Mouse (Mus musculus): ENCODE measurements around the gene Oas1d. TPM values are rescaled to one million over a fixed set of nuclear protein-coding genes. Genes with fewer than 3 reads are reported as not detected.
"Not testable (repeated sequence)": the region's sequence is repeated elsewhere in the genome, so short reads cannot be mapped to it uniquely, and the experiment has no call there.

Oas1d gene
- polyA plus RNA-seq, 1 experiment from 2014 or later, result not detected

- H3K27me3 ChIP-seq (ENCODE audit: control insufficient read depth, insufficient read depth, low read length); ATAC-seq (replicated peaks; ENCODE audit: insufficient number of reproducible peaks, low FRiP score, low TSS enrichment, low read depth); H3K36me3 ChIP-seq (replicated peaks; ENCODE audit: control insufficient read depth, insufficient read depth, low read depth, low read length); H3K4me2 ChIP-seq (ENCODE audit: low read depth, low read length); H3K27ac ChIP-seq (replicated peaks; ENCODE audit: low read depth, low read length); H3K4me1 ChIP-seq (ENCODE audit: control insufficient read depth, insufficient read depth, low read length); H3K9me3 ChIP-seq (replicated peaks; ENCODE audit: control insufficient read depth, low read length); H3K4me3 ChIP-seq (ENCODE audit: low read depth, low read length); H3K9ac ChIP-seq (replicated peaks; ENCODE audit: low read length): not testable (repeated sequence)
- WGBS, result 44% methylated on average over 8 of the region's 12 CpGs
- peak; percentile 30 for DNase-seq (ENCODE audit: low spot score)
These were observed 7.3 kb upstream of the Oas1d start, which contains the start of gene Oas1a for GRCm38 (mm10) chr5:120906791-120907733. TSS of gene Oas1a (minus strand) at chr5:120907521.

- WGBS, result 51% methylated on average over 7 of the region's 7 CpGs
- H3K9ac ChIP-seq (replicated peaks; ENCODE audit: low read length), result no peak overlapping the region
- no peak overlapping the region for H3K27ac ChIP-seq (replicated peaks; ENCODE audit: low read depth, low read length)
- H3K27me3 ChIP-seq (ENCODE audit: control insufficient read depth, insufficient read depth, low read length), result no peaks in the 10 kb centered on the region
- H3K4me2 ChIP-seq (ENCODE audit: low read depth, low read length), result no peak overlapping the region
- H3K4me1 ChIP-seq (ENCODE audit: control insufficient read depth, insufficient read depth, low read length), result no peaks in the 10 kb centered on the region
- H3K36me3 ChIP-seq (replicated peaks; ENCODE audit: control insufficient read depth, insufficient read depth, low read depth, low read length), result no peaks in the 10 kb centered on the region
- no peaks in the 10 kb centered on the region for H3K9me3 ChIP-seq (replicated peaks; ENCODE audit: control insufficient read depth, low read length)
- no peak for DNase-seq (ENCODE audit: low spot score)
- ATAC-seq (replicated peaks; ENCODE audit: insufficient number of reproducible peaks, low FRiP score, low TSS enrichment, low read depth), result no peak
- H3K4me3 ChIP-seq (ENCODE audit: low read depth, low read length), result no peak overlapping the region
These were observed 6.0 kb upstream of the Oas1d start for GRCm38 (mm10) chr5:120908196-120908920.

- DNase-seq (ENCODE audit: low spot score); H3K4me1 ChIP-seq (ENCODE audit: control insufficient read depth, insufficient read depth, low read length): not testable (repeated sequence)
- 70% methylated on average over 2 of the region's 2 CpGs for WGBS
These were observed 5.0 kb downstream of the Oas1d start for GRCm38 (mm10) chr5:120919156-120919935.

GRCm38 (mm10) chr5:120920296-120920695 is 6.0 kb downstream of the Oas1d start:
- no peak overlapping the region for H3K9ac ChIP-seq (replicated peaks; ENCODE audit: low read length)
- H3K9me3 ChIP-seq (replicated peaks; ENCODE audit: control insufficient read depth, low read length), result no peaks in the 10 kb centered on the region
- WGBS, result 79% methylated on average over 3 of the region's 3 CpGs
- DNase-seq (ENCODE audit: low spot score) (no peak), ATAC-seq (replicated peaks; ENCODE audit: insufficient number of reproducible peaks, low FRiP score, low TSS enrichment, low read depth) (no peak)
- no peak overlapping the region for H3K4me2 ChIP-seq (ENCODE audit: low read depth, low read length)
- H3K4me3 ChIP-seq (ENCODE audit: low read depth, low read length), result no peak overlapping the region
- H3K27ac ChIP-seq (replicated peaks; ENCODE audit: low read depth, low read length), result no peak overlapping the region
- no peaks in the 10 kb centered on the region for H3K4me1 ChIP-seq (ENCODE audit: control insufficient read depth, insufficient read depth, low read length)
- H3K27me3 ChIP-seq (ENCODE audit: control insufficient read depth, insufficient read depth, low read length), result no peaks in the 10 kb centered on the region
- no peaks in the 10 kb centered on the region for H3K36me3 ChIP-seq (replicated peaks; ENCODE audit: control insufficient read depth, insufficient read depth, low read depth, low read length)

More at GRCm38 (mm10) chr5:120919156-120919935, 5.0 kb downstream of the Oas1d start:
- not testable (repeated sequence) for ATAC-seq (replicated peaks; ENCODE audit: insufficient number of reproducible peaks, low FRiP score, low TSS enrichment, low read depth); H3K9me3 ChIP-seq (replicated peaks; ENCODE audit: control insufficient read depth, low read length); H3K4me3 ChIP-seq (ENCODE audit: low read depth, low read length); H3K27me3 ChIP-seq (ENCODE audit: control insufficient read depth, insufficient read depth, low read length); H3K36me3 ChIP-seq (replicated peaks; ENCODE audit: control insufficient read depth, insufficient read depth, low read depth, low read length); H3K27ac ChIP-seq (replicated peaks; ENCODE audit: low read depth, low read length); H3K4me2 ChIP-seq (ENCODE audit: low read depth, low read length); H3K9ac ChIP-seq (replicated peaks; ENCODE audit: low read length)

- WGBS, result 76% methylated on average over 4 of the region's 4 CpGs
- no peaks in the 10 kb centered on the region for H3K4me1 ChIP-seq (ENCODE audit: control insufficient read depth, insufficient read depth, low read length)
- H3K36me3 ChIP-seq (replicated peaks; ENCODE audit: control insufficient read depth, insufficient read depth, low read depth, low read length), result no peaks in the 10 kb centered on the region
- DNase-seq (ENCODE audit: low spot score), result no peak
- H3K4me2 ChIP-seq (ENCODE audit: low read depth, low read length), result no peak overlapping the region
- no peak for ATAC-seq (replicated peaks; ENCODE audit: insufficient number of reproducible peaks, low FRiP score, low TSS enrichment, low read depth)
- no peak overlapping the region for H3K27ac ChIP-seq (replicated peaks; ENCODE audit: low read depth, low read length)
- no peak overlapping the region for H3K4me3 ChIP-seq (ENCODE audit: low read depth, low read length)
- no peak overlapping the region for H3K9ac ChIP-seq (replicated peaks; ENCODE audit: low read length)
- no peaks in the 10 kb centered on the region for H3K27me3 ChIP-seq (ENCODE audit: control insufficient read depth, insufficient read depth, low read length)
- no peaks in the 10 kb centered on the region for H3K9me3 ChIP-seq (replicated peaks; ENCODE audit: control insufficient read depth, low read length)
These were observed 9.6 kb downstream of the Oas1d start for GRCm38 (mm10) chr5:120923969-120924368.

- DNase-seq (ENCODE audit: low spot score); H3K27me3 ChIP-seq (ENCODE audit: control insufficient read depth, insufficient read depth, low read length); ATAC-seq (replicated peaks; ENCODE audit: insufficient number of reproducible peaks, low FRiP score, low TSS enrichment, low read depth); H3K36me3 ChIP-seq (replicated peaks; ENCODE audit: control insufficient read depth, insufficient read depth, low read depth, low read length); H3K4me3 ChIP-seq (ENCODE audit: low read depth, low read length); H3K27ac ChIP-seq (replicated peaks; ENCODE audit: low read depth, low read length); H3K9ac ChIP-seq (replicated peaks; ENCODE audit: low read length); H3K9me3 ChIP-seq (replicated peaks; ENCODE audit: control insufficient read depth, low read length); H3K4me2 ChIP-seq (ENCODE audit: low read depth, low read length); H3K4me1 ChIP-seq (ENCODE audit: control insufficient read depth, insufficient read depth, low read length): not testable (repeated sequence)
- 87% methylated on average over 4 of the region's 4 CpGs for WGBS
These were observed 10.2 kb downstream of the Oas1d start for GRCm38 (mm10) chr5:120924520-120924919.

- not testable (repeated sequence) for H3K4me3 ChIP-seq (ENCODE audit: low read depth, low read length); ATAC-seq (replicated peaks; ENCODE audit: insufficient number of reproducible peaks, low FRiP score, low TSS enrichment, low read depth); H3K4me2 ChIP-seq (ENCODE audit: low read depth, low read length); H3K9me3 ChIP-seq (replicated peaks; ENCODE audit: control insufficient read depth, low read length); H3K9ac ChIP-seq (replicated peaks; ENCODE audit: low read length); H3K27me3 ChIP-seq (ENCODE audit: control insufficient read depth, insufficient read depth, low read length); H3K27ac ChIP-seq (replicated peaks; ENCODE audit: low read depth, low read length); H3K36me3 ChIP-seq (replicated peaks; ENCODE audit: control insufficient read depth, insufficient read depth, low read depth, low read length); H3K4me1 ChIP-seq (ENCODE audit: control insufficient read depth, insufficient read depth, low read length); DNase-seq (ENCODE audit: low spot score)
- 65% methylated on average over 2 of the region's 2 CpGs for WGBS
These were observed 12.0 kb downstream of the Oas1d start for GRCm38 (mm10) chr5:120926311-120926710.

Data from embryonic facial prominence, embryonic 11.5 days (tissue).